Mouse (Mus musculus): ENCODE measurements around the gene Gm11985. TPM values are rescaled to one million over a fixed set of nuclear protein-coding genes. Genes with fewer than 3 reads are reported as not detected.
"Not testable (repeated sequence)": the region's sequence is repeated elsewhere in the genome, so short reads cannot be mapped to it uniquely, and the experiment has no call there.

Gene Gm11985
- polyA plus RNA-seq, 1 experiment from 2014 or later: not detected

GRCm38 (mm10) chr11:7226810-7227550 is 38.6 kb upstream of the Gm11985 start:
- H3K4me2 ChIP-seq (ENCODE audit: low read depth, severe bottlenecking): no peak overlapping the region
- H3K9ac ChIP-seq (ENCODE audit: low read length): no peak overlapping the region
- no peaks in the 10 kb centered on the region for H3K36me3 ChIP-seq (ENCODE audit: control insufficient read depth, insufficient read depth, low read length)
- no peak overlapping the region; the same call in 1 of the 2 replicates for H3K27ac ChIP-seq (replicated peaks; ENCODE audit: low read depth, low read length)
- ATAC-seq (ENCODE audit: insufficient number of reproducible peaks, low FRiP score, low TSS enrichment, low read depth): peak; percentile 68
- H3K27me3 ChIP-seq (ENCODE audit: control insufficient read depth, insufficient read depth, low read length): no peaks in the 10 kb centered on the region
- no peaks in the 10 kb centered on the region for H3K9me3 ChIP-seq (ENCODE audit: control insufficient read depth, low read length)
- WGBS: 80% methylated on average over 7 of the region's 7 CpGs
- no peak for DNase-seq (ENCODE audit: low spot score)
- H3K4me3 ChIP-seq (ENCODE audit: low read depth, low read length): no peak overlapping the region
- no peaks in the 10 kb centered on the region for H3K4me1 ChIP-seq (ENCODE audit: control insufficient read depth, insufficient read depth, low read length)

GRCm38 (mm10) chr11:7226200-7226599 is 37.8 kb upstream of the Gm11985 start:
- no peaks in the 10 kb centered on the region for H3K4me1 ChIP-seq (ENCODE audit: control insufficient read depth, insufficient read depth, low read length)
- DNase-seq (ENCODE audit: low spot score) (no peak), ATAC-seq (ENCODE audit: insufficient number of reproducible peaks, low FRiP score, low TSS enrichment, low read depth) (no peak)
- H3K4me2 ChIP-seq (ENCODE audit: low read depth, severe bottlenecking): no peak overlapping the region
- no peaks in the 10 kb centered on the region for H3K27me3 ChIP-seq (ENCODE audit: control insufficient read depth, insufficient read depth, low read length)
- H3K4me3 ChIP-seq (ENCODE audit: low read depth, low read length): no peak overlapping the region
- H3K27ac ChIP-seq (replicated peaks; ENCODE audit: low read depth, low read length): no peak overlapping the region
- no peaks in the 10 kb centered on the region for H3K9me3 ChIP-seq (ENCODE audit: control insufficient read depth, low read length)
- 73% methylated on average over 2 of the region's 2 CpGs for WGBS
- no peak overlapping the region for H3K9ac ChIP-seq (ENCODE audit: low read length)
- no peaks in the 10 kb centered on the region for H3K36me3 ChIP-seq (ENCODE audit: control insufficient read depth, insufficient read depth, low read length)

- H3K4me1 ChIP-seq (ENCODE audit: control insufficient read depth, insufficient read depth, low read length); H3K4me2 ChIP-seq (ENCODE audit: low read depth, severe bottlenecking); ATAC-seq (ENCODE audit: insufficient number of reproducible peaks, low FRiP score, low TSS enrichment, low read depth); H3K9ac ChIP-seq (ENCODE audit: low read length); H3K27me3 ChIP-seq (ENCODE audit: control insufficient read depth, insufficient read depth, low read length); DNase-seq (ENCODE audit: low spot score); H3K9me3 ChIP-seq (ENCODE audit: control insufficient read depth, low read length); H3K36me3 ChIP-seq (ENCODE audit: control insufficient read depth, insufficient read depth, low read length); H3K4me3 ChIP-seq (ENCODE audit: low read depth, low read length); H3K27ac ChIP-seq (replicated peaks; ENCODE audit: low read depth, low read length): not testable (repeated sequence)
- WGBS: 75% methylated on average over 8 of the region's 8 CpGs
Observed at GRCm38 (mm10) chr11:7221826-7222225, 33.5 kb upstream of the Gm11985 start.

GRCm38 (mm10) chr11:7215703-7216102 is 27.3 kb upstream of the Gm11985 start:
- peak; percentile 78 for DNase-seq (ENCODE audit: low spot score)
- Histone ChIP-seq H3K9ac (ENCODE audit: low read length) (no peak overlapping the region), H3K9me3 (ENCODE audit: control insufficient read depth, low read length) (no peaks in the 10 kb centered on the region), H3K4me1 (ENCODE audit: control insufficient read depth, insufficient read depth, low read length) (peaks cover 10% of the 10 kb centered on the region; the same call in 1 of the 2 replicates), H3K27me3 (ENCODE audit: control insufficient read depth, insufficient read depth, low read length) (peaks cover 30% of the 10 kb centered on the region), H3K27ac (replicated peaks; ENCODE audit: low read depth, low read length) (no peak overlapping the region), H3K4me3 (ENCODE audit: low read depth, low read length) (no peak overlapping the region), H3K36me3 (ENCODE audit: control insufficient read depth, insufficient read depth, low read length) (no peaks in the 10 kb centered on the region), H3K4me2 (ENCODE audit: low read depth, severe bottlenecking) (no peak overlapping the region)
- 16% methylated on average over 8 of the region's 8 CpGs for WGBS
- ATAC-seq (ENCODE audit: insufficient number of reproducible peaks, low FRiP score, low TSS enrichment, low read depth): no peak

GRCm38 (mm10) chr11:7214761-7215160 is 26.4 kb upstream of the Gm11985 start:
- Histone ChIP-seq H3K4me2 (ENCODE audit: low read depth, severe bottlenecking) (peak overlapping the region; percentile 90), H3K4me1 (ENCODE audit: control insufficient read depth, insufficient read depth, low read length) (peaks cover 12% of the 10 kb centered on the region; the same call in 1 of the 2 replicates), H3K36me3 (ENCODE audit: control insufficient read depth, insufficient read depth, low read length) (no peaks in the 10 kb centered on the region), H3K9me3 (ENCODE audit: control insufficient read depth, low read length) (no peaks in the 10 kb centered on the region), H3K9ac (ENCODE audit: low read length) (no peak overlapping the region), H3K27ac (replicated peaks; ENCODE audit: low read depth, low read length) (no peak overlapping the region), H3K27me3 (ENCODE audit: control insufficient read depth, insufficient read depth, low read length) (peaks cover 30% of the 10 kb centered on the region), H3K4me3 (ENCODE audit: low read depth, low read length) (peak overlapping the region; percentile 50; the same call in 1 of the 2 replicates)
- WGBS: 9% methylated on average over 14 of the region's 14 CpGs
- DNase-seq (ENCODE audit: low spot score) (peak; percentile 79), ATAC-seq (ENCODE audit: insufficient number of reproducible peaks, low FRiP score, low TSS enrichment, low read depth) (no peak)

- H3K36me3 ChIP-seq (ENCODE audit: control insufficient read depth, insufficient read depth, low read length): no peaks in the 10 kb centered on the region
- H3K27me3 ChIP-seq (ENCODE audit: control insufficient read depth, insufficient read depth, low read length): peaks cover 30% of the 10 kb centered on the region
- peak overlapping the region; percentile 50 for H3K4me3 ChIP-seq (ENCODE audit: low read depth, low read length)
- H3K4me1 ChIP-seq (ENCODE audit: control insufficient read depth, insufficient read depth, low read length): peaks cover 12% of the 10 kb centered on the region; the same call in 1 of the 2 replicates
- H3K4me2 ChIP-seq (ENCODE audit: low read depth, severe bottlenecking): peak overlapping the region; percentile 90
- no peak overlapping the region for H3K9ac ChIP-seq (ENCODE audit: low read length)
- no peak overlapping the region for H3K27ac ChIP-seq (replicated peaks; ENCODE audit: low read depth, low read length)
- 1% methylated on average over 12 of the region's 12 CpGs for WGBS
- H3K9me3 ChIP-seq (ENCODE audit: control insufficient read depth, low read length): no peaks in the 10 kb centered on the region
- no peak for DNase-seq (ENCODE audit: low spot score)
- ATAC-seq (ENCODE audit: insufficient number of reproducible peaks, low FRiP score, low TSS enrichment, low read depth): peak; percentile 2; the same call in 1 of the 2 replicates
Observed at GRCm38 (mm10) chr11:7214342-7214660, 25.9 kb upstream of the Gm11985 start.

GRCm38 (mm10) chr11:7213501-7214341 is 25.4 kb upstream of the Gm11985 start, which contains the start of gene Igfbp3:
Gene Igfbp3 (minus strand): TSS chr11:7213923.
- ATAC-seq (ENCODE audit: insufficient number of reproducible peaks, low FRiP score, low TSS enrichment, low read depth): peak; percentile 70
- under 1% methylated on average over 95 of the region's 104 CpGs for WGBS
- Histone ChIP-seq H3K27ac (replicated peaks; ENCODE audit: low read depth, low read length) (no peak within 1 kb of the TSS; the same call in 1 of the 2 replicates), H3K27me3 (ENCODE audit: control insufficient read depth, insufficient read depth, low read length) (peaks cover 30% of the 10 kb centered on the region), H3K9ac (ENCODE audit: low read length) (peak within 1 kb of the TSS; percentile 57), H3K9me3 (ENCODE audit: control insufficient read depth, low read length) (no peaks in the 10 kb centered on the region), H3K4me1 (ENCODE audit: control insufficient read depth, insufficient read depth, low read length) (peaks cover 12% of the 10 kb centered on the region; the same call in 1 of the 2 replicates), H3K4me2 (ENCODE audit: low read depth, severe bottlenecking) (peak within 1 kb of the TSS; percentile 90), H3K4me3 (ENCODE audit: low read depth, low read length) (peak within 1 kb of the TSS; percentile 50), H3K36me3 (ENCODE audit: control insufficient read depth, insufficient read depth, low read length) (no peaks in the 10 kb centered on the region)
- peak; percentile 68 for DNase-seq (ENCODE audit: low spot score)

GRCm38 (mm10) chr11:7213161-7213500 is 24.8 kb upstream of the Gm11985 start:
- Histone ChIP-seq H3K9me3 (ENCODE audit: control insufficient read depth, low read length) (no peaks in the 10 kb centered on the region), H3K36me3 (ENCODE audit: control insufficient read depth, insufficient read depth, low read length) (no peaks in the 10 kb centered on the region), H3K4me2 (ENCODE audit: low read depth, severe bottlenecking) (peak overlapping the region; percentile 90), H3K27ac (replicated peaks; ENCODE audit: low read depth, low read length) (no peak overlapping the region; the same call in 1 of the 2 replicates), H3K9ac (ENCODE audit: low read length) (peak overlapping the region; percentile 57), H3K27me3 (ENCODE audit: control insufficient read depth, insufficient read depth, low read length) (peaks cover 30% of the 10 kb centered on the region), H3K4me1 (ENCODE audit: control insufficient read depth, insufficient read depth, low read length) (peaks cover 12% of the 10 kb centered on the region; the same call in 1 of the 2 replicates), H3K4me3 (ENCODE audit: low read depth, low read length) (peak overlapping the region; percentile 50)
- 3% methylated on average over 19 of the region's 19 CpGs for WGBS
- DNase-seq (ENCODE audit: low spot score) (no peak), ATAC-seq (ENCODE audit: insufficient number of reproducible peaks, low FRiP score, low TSS enrichment, low read depth) (no peak)
